Mouse (Mus musculus) MN1 (cell line): ENCODE results near the gene Eln.

Experiments used
- DNase-seq: peaks from one replicate; pipeline ENCODE4 v3.0.0-alpha.2; 2016; ENCODE audit warnings: low spot score

Gene Eln

GRCm38 (mm10) chr5:134684398-134684797 is 62.7 kb downstream of the Eln start:
- DNase-seq: no peak

- DNase-seq: peak; percentile 77
Observed at GRCm38 (mm10) chr5:134683813-134684212, 63.3 kb downstream of the Eln start.

- DNase-seq: peak; percentile 81
Observed at GRCm38 (mm10) chr5:134680238-134680637, 66.9 kb downstream of the Eln start.

- peak; percentile 93 for DNase-seq
Observed at GRCm38 (mm10) chr5:134678827-134679546, 68.1 kb downstream of the Eln start.

- DNase-seq: no peak
Observed at GRCm38 (mm10) chr5:134678031-134678430, 69.1 kb downstream of the Eln start.

GRCm38 (mm10) chr5:134677491-134677890 is 69.6 kb downstream of the Eln start:
- DNase-seq: no peak

- peak; percentile 90 for DNase-seq
Observed at GRCm38 (mm10) chr5:134675956-134676759, 71.0 kb downstream of the Eln start.

GRCm38 (mm10) chr5:134674977-134675376 is 72.1 kb downstream of the Eln start:
- DNase-seq: peak; percentile 59

GRCm38 (mm10) chr5:134672611-134673010 is 74.5 kb downstream of the Eln start:
- no peak for DNase-seq

- DNase-seq: peak; percentile 77
Observed at GRCm38 (mm10) chr5:134672198-134672516, 75.0 kb downstream of the Eln start.

GRCm38 (mm10) chr5:134671335-134672197 is 75.6 kb downstream of the Eln start:
- DNase-seq: no peak

GRCm38 (mm10) chr5:134669001-134669708 is 78.0 kb downstream of the Eln start:
- DNase-seq: no peak

- DNase-seq: peak; percentile 43
Observed at GRCm38 (mm10) chr5:134668495-134668894, 78.6 kb downstream of the Eln start.

- DNase-seq: no peak
Observed at GRCm38 (mm10) chr5:134656708-134657107, 90.4 kb downstream of the Eln start.
